Mouse (Mus musculus): ENCODE data around the gene Snapc2. TPM values are rescaled to one million over a fixed set of nuclear protein-coding genes. Genes with fewer than 3 reads are reported as not detected.

The Snapc2 gene
- total RNA-seq (2014; rRNA removed; ENCODE audit: low replicate concordance) (32.6 and 84.9 TPM in 2 replicates), polyA plus RNA-seq (2015; fragmentation: Nextera tagmentation; extraction: Ambion mirVana) (26.7 and 29.9 TPM in 2 replicates)

DNA sequence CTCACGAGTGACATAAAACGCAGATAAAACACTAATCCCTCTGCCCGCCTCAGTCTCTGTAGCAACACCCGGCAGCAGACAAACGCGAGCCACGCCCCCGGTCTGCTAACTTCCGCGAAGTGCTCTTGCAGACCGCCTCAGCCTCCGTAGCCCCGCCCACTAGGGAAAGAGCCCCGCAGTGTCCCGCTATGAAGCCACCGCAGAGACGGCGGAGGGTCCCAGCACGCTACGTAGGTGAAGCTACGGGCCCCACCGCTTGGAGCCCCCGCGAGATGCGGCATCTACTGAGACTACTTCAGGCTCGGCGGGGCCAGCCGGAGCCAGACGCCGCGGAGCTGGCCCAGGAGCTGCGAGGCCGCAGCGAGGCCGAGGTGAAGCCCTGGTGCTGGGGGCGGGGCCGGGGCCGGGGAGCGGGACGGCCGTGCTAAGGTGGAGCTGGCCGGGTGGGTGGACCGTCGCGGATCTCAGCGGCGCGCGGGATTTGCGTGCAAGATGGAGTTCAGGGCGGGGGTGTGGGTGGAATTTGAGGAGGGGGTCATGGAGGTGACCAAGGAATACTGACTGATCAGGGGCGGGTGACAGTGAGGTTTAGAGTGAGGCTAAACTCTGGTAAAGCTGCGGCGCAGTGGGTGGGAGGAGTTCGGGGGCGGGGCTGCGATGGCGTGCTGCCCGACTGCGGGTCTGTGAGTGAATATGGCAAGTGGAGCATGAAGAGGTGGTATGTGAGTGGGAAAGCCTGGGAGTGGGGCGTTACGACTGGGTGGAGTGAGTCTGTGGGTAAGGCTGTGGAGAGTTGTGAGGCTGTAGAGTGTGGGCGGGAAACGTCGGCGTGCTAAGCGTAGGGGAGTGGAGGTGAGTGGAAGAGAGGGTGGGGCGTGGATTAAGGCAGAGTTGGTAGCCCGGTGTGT is at the start of gene Snapc2:
TSS of gene Snapc2 (plus strand) at position 147 of the 908 bp plus-strand sequence.
- Histone ChIP-seq H3K4me2 (ENCODE audit: low read depth, low read length) (peak within 1 kb of the TSS; percentile 89), H3K9ac (replicated peaks; ENCODE audit: low read depth, low read length) (peak within 1 kb of the TSS; percentile 67), H3K4me1 (ENCODE audit: control insufficient read depth, insufficient read depth) (peaks cover 17% of the 10 kb centered on the region; the same call in 1 of the 2 replicates), H3K27me3 (ENCODE audit: control insufficient read depth, insufficient read depth, low read length) (no peaks in the 10 kb centered on the region), H3K4me3 (ENCODE audit: low read depth, low read length) (peak within 1 kb of the TSS; percentile 84), H3K36me3 (replicated peaks; ENCODE audit: control insufficient read depth, insufficient read depth, low read length) (peaks cover 21% of the 10 kb centered on the region), H3K27ac (ENCODE audit: low read depth) (peak within 1 kb of the TSS; percentile 83), H3K9me3 (replicated peaks; ENCODE audit: control insufficient read depth, low read length) (no peaks in the 10 kb centered on the region)
- ATAC-seq (ENCODE audit: insufficient read depth, low read depth) (peak; percentile 88), DNase-seq (ENCODE audit: low spot score) (peak; percentile 90)
- under 1% methylated on average over 68 of the region's 69 CpGs for WGBS
- TF ChIP-seq EP300 (IDR thresholded peaks at IDR 0.05; ENCODE audit: low read depth) (no peak), CTCF (IDR thresholded peaks at IDR 0.05; ENCODE audit: low read depth) (no peak)

GRCm38 (mm10) chr8:4205246-4206123 is 47.4 kb upstream of the Snapc2 start:
- Histone ChIP-seq H3K27me3 (ENCODE audit: control insufficient read depth, insufficient read depth, low read length) (peaks cover 24% of the 10 kb centered on the region), H3K9ac (replicated peaks; ENCODE audit: low read depth, low read length) (no peak overlapping the region), H3K4me3 (ENCODE audit: low read depth, low read length) (no peak overlapping the region), H3K27ac (ENCODE audit: low read depth) (no peak overlapping the region), H3K9me3 (replicated peaks; ENCODE audit: control insufficient read depth, low read length) (no peaks in the 10 kb centered on the region), H3K36me3 (replicated peaks; ENCODE audit: control insufficient read depth, insufficient read depth, low read length) (peaks cover 7% of the 10 kb centered on the region; the same call in 1 of the 2 replicates), H3K4me1 (ENCODE audit: control insufficient read depth, insufficient read depth) (0 out of 2 replicates have a peak, but pooled peaks cover 4% of the 10 kb centered on the region), H3K4me2 (ENCODE audit: low read depth, low read length) (no peak overlapping the region)
- no peak for TF ChIP-seq EP300 (IDR thresholded peaks at IDR 0.05; ENCODE audit: low read depth)
- ATAC-seq (ENCODE audit: insufficient read depth, low read depth) (no peak), DNase-seq (ENCODE audit: low spot score) (no peak)
- WGBS = 41% methylated on average over 38 of the region's 38 CpGs

DNA sequence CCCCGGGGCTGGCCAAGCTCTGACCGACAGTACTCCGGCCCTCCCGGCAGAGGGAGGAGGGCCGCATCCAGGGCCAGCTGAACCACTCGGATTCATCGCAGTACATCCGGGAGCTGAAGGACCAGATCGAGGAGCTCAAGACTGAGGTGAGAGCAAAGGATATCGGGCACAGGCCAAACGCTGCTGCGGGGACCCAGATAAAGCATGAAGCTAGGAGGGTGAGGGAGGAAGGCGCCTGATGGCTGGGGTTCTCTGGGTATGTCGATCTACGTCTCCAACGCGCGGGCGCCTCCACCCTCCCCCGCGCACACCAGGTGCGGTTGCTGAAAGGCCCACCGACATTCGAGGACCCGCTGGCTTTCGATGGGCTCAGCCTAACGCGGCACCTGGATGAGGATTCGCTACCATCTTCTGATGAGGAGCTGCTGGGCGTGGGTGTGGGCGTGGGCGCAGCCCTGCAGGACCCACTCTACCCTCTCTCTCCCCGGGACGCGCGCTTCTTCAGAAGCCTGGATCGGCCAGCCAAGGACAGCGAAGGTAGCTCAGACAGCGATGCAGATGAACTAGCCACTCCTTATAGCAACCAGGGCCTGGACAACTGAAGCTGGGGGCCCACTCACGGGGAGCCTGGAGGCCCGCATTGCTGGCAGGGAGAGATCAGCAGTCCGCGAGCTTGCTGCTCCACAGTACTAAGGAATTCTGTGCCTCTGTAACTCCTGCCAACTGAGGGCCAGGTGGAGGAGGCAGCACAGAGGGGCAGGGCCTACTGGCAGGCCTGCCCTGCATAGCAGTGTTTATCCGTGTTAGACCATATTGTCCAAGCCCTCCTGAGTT is 46.5 kb upstream of the Snapc2 start:
- Histone ChIP-seq H3K9ac (replicated peaks; ENCODE audit: low read depth, low read length) (no peak overlapping the region), H3K36me3 (replicated peaks; ENCODE audit: control insufficient read depth, insufficient read depth, low read length) (peaks cover 7% of the 10 kb centered on the region; the same call in 1 of the 2 replicates), H3K27me3 (ENCODE audit: control insufficient read depth, insufficient read depth, low read length) (peaks cover 24% of the 10 kb centered on the region), H3K27ac (ENCODE audit: low read depth) (no peak overlapping the region), H3K4me3 (ENCODE audit: low read depth, low read length) (no peak overlapping the region), H3K4me2 (ENCODE audit: low read depth, low read length) (peak overlapping the region; percentile 13; the same call in 1 of the 2 replicates), H3K4me1 (ENCODE audit: control insufficient read depth, insufficient read depth) (0 out of 2 replicates have a peak, but pooled peaks cover 4% of the 10 kb centered on the region), H3K9me3 (replicated peaks; ENCODE audit: control insufficient read depth, low read length) (no peaks in the 10 kb centered on the region)
- DNase-seq (ENCODE audit: low spot score) = no peak
- peak; percentile 45 for ATAC-seq (ENCODE audit: insufficient read depth, low read depth)
- no peak for TF ChIP-seq CTCF (IDR thresholded peaks at IDR 0.05; ENCODE audit: low read depth)
- no peak for TF ChIP-seq EP300 (IDR thresholded peaks at IDR 0.05; ENCODE audit: low read depth)
- WGBS = 22% methylated on average over 44 of the region's 44 CpGs

DNA sequence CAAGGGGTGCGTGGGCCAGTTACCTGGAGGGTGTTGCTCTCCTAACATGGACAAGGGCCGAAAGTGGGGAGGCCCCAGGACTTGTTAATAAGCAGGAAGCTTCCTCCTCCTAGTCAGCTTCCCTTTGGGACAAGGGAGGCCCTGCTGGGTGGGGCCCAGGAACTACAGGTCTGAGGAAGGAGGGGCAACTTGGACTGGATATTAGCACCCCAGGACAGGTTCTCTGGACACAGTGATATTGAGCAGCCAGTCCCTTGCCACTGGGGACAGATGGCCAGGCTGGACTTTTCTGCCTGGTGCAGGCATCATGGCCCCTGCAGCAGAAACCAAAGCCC is 45.9 kb upstream of the Snapc2 start:
- Histone ChIP-seq H3K9ac (replicated peaks; ENCODE audit: low read depth, low read length) (no peak overlapping the region), H3K9me3 (replicated peaks; ENCODE audit: control insufficient read depth, low read length) (no peaks in the 10 kb centered on the region), H3K36me3 (replicated peaks; ENCODE audit: control insufficient read depth, insufficient read depth, low read length) (peaks cover 7% of the 10 kb centered on the region; the same call in 1 of the 2 replicates), H3K27me3 (ENCODE audit: control insufficient read depth, insufficient read depth, low read length) (peaks cover 24% of the 10 kb centered on the region), H3K4me2 (ENCODE audit: low read depth, low read length) (no peak overlapping the region), H3K4me3 (ENCODE audit: low read depth, low read length) (no peak overlapping the region), H3K4me1 (ENCODE audit: control insufficient read depth, insufficient read depth) (0 out of 2 replicates have a peak, but pooled peaks cover 4% of the 10 kb centered on the region), H3K27ac (ENCODE audit: low read depth) (no peak overlapping the region)
- no peak for DNase-seq (ENCODE audit: low spot score)
- no peak for TF ChIP-seq CTCF (IDR thresholded peaks at IDR 0.05; ENCODE audit: low read depth)
- TF ChIP-seq EP300 (IDR thresholded peaks at IDR 0.05; ENCODE audit: low read depth) = no peak
- 75% methylated on average over 2 of the region's 2 CpGs for WGBS
- ATAC-seq (ENCODE audit: insufficient read depth, low read depth) = peak; percentile 7; the same call in 1 of the 2 replicates
